9 mouse cellular contexts compared by ENCODE assay signal in genomic region chr14:63054729-63055128, GRCm38 (mm10). TPM values are rescaled to one million over a fixed set of nuclear protein-coding genes. Genes with fewer than 3 reads are reported as not detected.
DNase-seq lines count a peak whose midpoint lies in the region; ATAC-seq and TF ChIP-seq lines count a peak whose summit lies in the region.
"Had no signal": no experiment of that assay in that cellular context is flagged by ENCODE, and none has a peak within 500 bp of the region (broad histone marks: within the 10 kb centered on the region; RNA-seq: fewer than 3 reads in every experiment).

No protein-coding gene starts in this region.

- POLR2A ChIA-PET in Patski (lab: Charles Lee) = no interaction called here

- ATAC-seq in Patski = peak; percentile 90

- TF ChIP-seq CTCF in Patski (IDR thresholded peaks at IDR 0.05) = peak; percentile 56

- CTCF ChIA-PET in Patski (lab: Charles Lee) = interaction anchor here (0.6 to 1.6 kb wide), 4 partner anchors 8 to 176 kb away, joined by 3 to 5 read pairs (median 3); partner anchors contain the start of gene Defb42

- DNase-seq in 3134 (ENCODE audit: extremely low read depth, insufficient read length, low spot score) (peak; percentile 30), Patski (ENCODE audit: low read depth, low spot score) (peak; percentile 43)
- DNase-seq in embryo, embryonic 10.5 days (ENCODE audit: low spot score) = peak; percentile 49
- DNase-seq in heart, adult 9 months (ENCODE audit: low spot score in 2 of 2) = peak; percentile 82 to 83
- DNase-seq in layer of hippocampus, adult 11-12 months (ENCODE audit: low spot score) = peak; percentile 73
- peak; percentile 94 for DNase-seq in lung, postnatal 10 days
- DNase-seq in testis, postnatal 14 days (ENCODE audit: low spot score) = peak; percentile 85
- DNase-seq in spleen, postnatal 14 days (ENCODE audit: low spot score in 2 of 2) = no peak

- peaks cover under 1% of the 10 kb centered on the region for H3K27me3 ChIP-seq in Patski
- H3K27me3 ChIP-seq: limb, embryonic 12.5 days had no signal

- in situ Hi-C loops in Patski (cut with MboI; ENCODE audit: low pct_unique_long_range_greater_than_20kb) = no loop called here

RNA-seq across cellular contexts. Expression of gene Defb30, which starts 5.0 kb away (rescaled TPM):
- not detected for polyA plus RNA-seq in Patski (2021)
- polyA plus RNA-seq: limb, embryonic 12.5 days had no signal

RNA-seq across cellular contexts. Expression of gene Defb42, which starts 7.9 kb away (rescaled TPM):
- polyA plus RNA-seq in Patski (2021) = 0.59 TPM
- polyA plus RNA-seq: limb, embryonic 12.5 days had no signal

RNA-seq across cellular contexts. Expression of gene Defb43, which starts 43.2 kb away (rescaled TPM):
- not detected for polyA plus RNA-seq in Patski (2021)
- polyA plus RNA-seq: limb, embryonic 12.5 days had no signal

RNA-seq across cellular contexts. Expression of gene Defb47, which starts 56.9 kb away (rescaled TPM):
- polyA plus RNA-seq in Patski (2021) = 2.2 TPM
- polyA plus RNA-seq: limb, embryonic 12.5 days had no signal

Comparison
In these comparisons a context has a peak if more than half of its experiments do, and no peak if none do; other contexts are left out.
1. DNase-seq: peak in 3134 (single experiment), Patski (single experiment), embryo, embryonic 10.5 days (single experiment), heart, adult 9 months (2 of 2), layer of hippocampus, adult 11-12 months (single experiment), lung, postnatal 10 days (single experiment) and testis, postnatal 14 days (single experiment); none in spleen, postnatal 14 days (0 of 2).